Mouse (Mus musculus) bone marrow, adult 2 months (tissue): ENCODE data around the gene Dner.

Experiments used
- CTCF ChIP-seq: fragments of 200-500 bp; IDR thresholded peaks from 2 replicates; pipeline ENCODE4 v1.5.1; 2011; ENCODE audit warnings: low read length, control low read depth; ENCODE audit not compliant: control insufficient read depth, insufficient read depth
- POLR2A ChIP-seq: fragments of 200-500 bp; IDR thresholded peaks from 2 replicates; pipeline ENCODE4 v1.6.1; 2011; ENCODE audit warnings: low read depth, mild to moderate bottlenecking, control low read depth, low read length, borderline replicate concordance; ENCODE audit not compliant: control insufficient read depth

- no peak for TF ChIP-seq CTCF
- no peak for TF ChIP-seq POLR2A
Measured at GRCm38 (mm10) chr1:84640463-84640862, 55.6 kb downstream of the Dner start.
